Mouse (Mus musculus): ENCODE results near the gene Bbof1.
A peak's percentile ranks its signal among the peaks of the same experiment; 100 is the strongest.

The Bbof1 gene

DNA sequence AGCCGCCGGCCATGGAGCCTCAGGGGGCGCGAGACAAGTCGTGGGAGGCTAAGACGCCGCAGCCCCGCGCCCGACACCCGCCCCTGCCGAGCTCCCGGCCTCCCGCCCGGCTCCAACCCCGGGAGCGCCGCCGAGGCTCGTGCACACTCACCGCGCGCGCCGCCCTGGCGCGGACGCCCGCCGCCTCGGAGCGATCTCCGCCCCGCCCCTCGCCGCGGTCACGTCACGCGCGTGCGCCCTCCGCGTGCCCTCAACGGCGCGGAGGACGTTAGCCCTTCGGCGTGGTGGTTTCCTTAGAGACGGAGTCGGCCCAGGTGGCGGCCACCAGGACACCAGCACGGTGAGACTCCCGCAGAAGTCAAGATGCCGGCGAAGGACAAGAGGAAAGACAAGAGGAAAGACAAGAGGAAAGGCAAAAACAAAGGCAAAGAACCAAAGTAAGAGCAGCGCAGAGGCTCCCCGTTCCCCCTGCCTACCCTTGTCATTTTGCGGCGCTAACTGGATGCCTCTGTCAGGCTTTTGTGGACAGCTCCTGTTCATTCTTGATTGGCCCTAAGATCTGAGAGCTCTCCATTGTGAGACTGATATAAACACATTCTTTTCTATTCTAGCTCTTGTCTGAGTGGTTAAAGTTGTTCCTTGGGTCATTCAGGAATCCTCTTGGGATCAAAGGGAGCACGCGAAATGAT is at the start of gene Bbof1, which contains the start of gene Entpd5:
Gene Bbof1 (plus strand): TSS at position 253 of the 689 bp plus-strand sequence.
Gene Entpd5 (minus strand): TSS at position 211 of the 689 bp plus-strand sequence.
- DNase-seq (ENCODE audit: low spot score in 2 of 2): peak; percentile 89 to 95

DNA sequence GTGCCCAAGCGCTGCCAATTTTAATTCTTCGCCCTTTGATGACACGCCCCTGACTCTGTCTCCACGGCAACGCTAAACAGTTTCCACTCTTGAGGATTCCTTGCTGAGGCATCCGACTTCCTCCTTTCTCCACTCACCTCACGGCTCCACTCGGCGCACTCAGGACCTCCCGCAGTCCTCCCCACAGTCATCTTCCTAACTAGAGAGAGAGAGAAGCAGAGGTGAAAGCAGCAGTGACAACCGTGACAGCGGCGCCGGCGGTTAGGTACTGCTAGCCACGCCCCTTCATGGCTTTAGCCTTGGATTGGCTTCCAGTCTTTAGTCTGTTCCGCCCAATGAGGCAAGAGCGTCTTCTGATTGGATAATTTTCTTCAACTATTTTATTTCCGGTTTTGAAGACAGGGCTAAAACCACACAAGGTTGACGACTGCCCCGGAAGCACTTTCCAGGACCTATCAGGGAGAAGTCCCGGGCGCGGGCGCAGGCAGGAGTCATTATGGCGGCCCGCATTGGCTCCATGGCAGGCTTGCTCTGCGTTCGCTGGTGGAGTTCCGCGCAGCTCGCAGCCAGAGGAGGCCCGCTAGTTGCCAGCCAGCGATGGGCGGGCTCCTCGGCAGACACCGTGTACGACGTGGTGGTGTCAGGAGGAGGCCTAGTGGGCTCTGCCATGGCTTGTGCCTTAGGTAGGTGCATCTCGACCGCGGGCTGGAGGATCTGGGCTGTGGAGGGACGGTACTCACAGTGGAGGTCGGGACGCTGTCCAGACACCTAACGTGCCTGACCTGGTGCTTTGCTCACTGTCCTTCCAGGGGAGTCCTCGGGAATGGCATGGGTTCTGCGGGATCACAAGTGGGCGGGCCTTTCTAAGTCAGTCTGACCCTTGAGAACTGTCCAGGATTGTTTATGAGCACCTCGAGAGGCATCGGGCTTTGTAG is 47.0 kb upstream of the Bbof1 start, which contains the start of the genes Coq6 and Fam161b:
Gene Coq6 (plus strand): TSS at position 103 of the 935 bp plus-strand sequence.
Gene Fam161b (minus strand): TSS at position 279 of the 935 bp plus-strand sequence.
- peak; percentile 91 to 95 for DNase-seq (ENCODE audit: low spot score in 2 of 2)

DNA sequence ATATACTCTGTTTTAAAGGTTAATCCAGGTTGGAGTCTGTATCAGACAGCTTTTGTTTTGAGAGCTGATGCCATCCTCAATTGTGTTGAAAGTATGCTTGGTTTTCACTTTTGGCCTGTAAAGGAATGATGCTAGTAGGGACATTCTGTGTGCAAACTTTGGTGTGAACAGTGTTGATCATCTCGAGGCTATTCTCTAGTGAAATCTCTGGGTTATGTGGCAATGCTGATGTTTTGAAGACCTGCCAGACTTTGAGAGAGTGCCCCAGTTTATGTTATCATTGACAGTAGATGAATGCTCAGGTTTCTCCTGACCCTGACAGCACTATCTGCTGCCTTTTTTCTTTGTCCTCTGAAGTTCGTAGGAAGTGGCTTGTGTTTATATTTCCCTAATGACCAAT is 46.0 kb upstream of the Bbof1 start:
- DNase-seq (ENCODE audit: low spot score in 2 of 2): no peak

DNA sequence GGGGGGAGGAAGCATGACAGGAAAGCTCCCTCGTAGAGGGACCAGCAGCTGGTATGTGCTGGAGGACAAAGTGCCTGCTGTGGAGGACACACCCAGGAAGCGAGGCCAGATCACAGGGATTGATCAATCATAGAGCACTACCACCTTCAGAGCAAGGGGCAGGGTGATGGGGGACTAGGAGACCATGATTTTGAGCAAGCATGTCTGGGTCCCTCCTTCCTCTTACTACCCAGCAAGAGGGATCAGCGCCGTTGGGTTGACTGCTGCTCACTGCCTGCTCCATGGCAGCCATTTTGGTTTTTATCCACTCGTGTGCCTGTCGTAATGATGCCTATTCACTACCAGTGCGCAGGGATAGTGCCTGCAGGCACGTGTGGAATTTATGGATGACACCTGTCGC is 44.6 kb upstream of the Bbof1 start:
- DNase-seq (ENCODE audit: low spot score in 2 of 2): no peak

DNA sequence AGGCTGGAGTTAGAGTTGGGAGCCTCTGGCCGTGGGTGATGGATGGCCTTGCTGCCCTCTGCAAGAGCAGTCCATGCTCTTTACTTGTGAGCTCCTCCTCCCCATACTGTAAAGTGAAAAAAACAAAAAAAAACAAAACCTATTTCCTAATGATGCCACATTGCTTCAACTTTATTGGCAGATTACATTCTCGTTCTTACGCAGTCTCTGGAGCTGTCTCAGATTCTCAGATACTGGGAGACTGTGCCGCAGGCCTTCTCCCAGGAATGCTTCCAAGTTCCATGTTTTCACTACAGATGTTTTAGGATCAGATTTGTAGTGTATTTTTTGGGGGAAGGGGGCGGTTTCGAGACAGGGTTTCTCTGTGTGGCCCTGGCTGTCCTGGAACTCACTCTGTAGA is 43.7 kb upstream of the Bbof1 start:
- no peak for DNase-seq (ENCODE audit: low spot score in 2 of 2)

DNA sequence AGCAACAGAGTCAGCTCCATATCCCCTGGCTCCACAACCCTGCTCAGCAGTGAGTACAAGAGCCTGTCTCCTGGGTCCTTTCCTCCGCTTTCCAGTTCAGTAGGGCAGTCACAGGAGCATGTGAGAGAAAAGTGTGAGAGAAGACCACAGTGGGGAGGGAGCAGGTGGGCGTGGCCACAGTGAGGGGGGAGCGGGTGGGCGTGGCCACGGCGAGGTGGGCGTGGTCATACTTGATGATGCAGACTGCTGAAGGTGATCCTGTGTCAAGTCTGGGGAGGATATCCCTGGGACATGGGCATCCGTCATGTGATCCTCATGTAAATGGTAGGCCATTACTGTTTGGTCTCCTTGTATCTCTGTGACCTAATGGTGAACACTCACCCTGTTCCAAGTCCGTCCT is 41.9 kb upstream of the Bbof1 start:
- peak in 1 of 2 experiments; percentile 26 for DNase-seq (ENCODE audit: low spot score in 2 of 2)

DNA sequence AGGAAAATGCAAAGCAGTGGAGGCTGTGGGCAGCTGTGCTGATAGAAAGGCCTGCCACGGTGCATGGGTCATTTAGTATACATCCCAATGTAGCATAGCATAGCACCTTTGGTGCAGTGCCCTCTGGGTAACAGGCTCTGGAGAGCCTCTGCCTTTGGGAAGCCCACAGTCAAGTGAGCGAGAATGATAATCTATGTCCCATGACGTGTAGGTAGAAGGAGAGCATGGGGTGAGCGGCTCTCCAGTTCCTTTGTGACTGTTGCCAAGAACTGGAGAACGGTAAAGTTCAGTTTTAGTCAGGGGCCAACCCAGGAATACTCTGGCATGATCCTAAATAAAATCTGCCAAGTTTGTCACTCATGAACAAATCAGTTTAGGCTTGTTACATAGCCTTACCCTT is 37.2 kb upstream of the Bbof1 start:
- DNase-seq (ENCODE audit: low spot score in 2 of 2): no peak

DNA sequence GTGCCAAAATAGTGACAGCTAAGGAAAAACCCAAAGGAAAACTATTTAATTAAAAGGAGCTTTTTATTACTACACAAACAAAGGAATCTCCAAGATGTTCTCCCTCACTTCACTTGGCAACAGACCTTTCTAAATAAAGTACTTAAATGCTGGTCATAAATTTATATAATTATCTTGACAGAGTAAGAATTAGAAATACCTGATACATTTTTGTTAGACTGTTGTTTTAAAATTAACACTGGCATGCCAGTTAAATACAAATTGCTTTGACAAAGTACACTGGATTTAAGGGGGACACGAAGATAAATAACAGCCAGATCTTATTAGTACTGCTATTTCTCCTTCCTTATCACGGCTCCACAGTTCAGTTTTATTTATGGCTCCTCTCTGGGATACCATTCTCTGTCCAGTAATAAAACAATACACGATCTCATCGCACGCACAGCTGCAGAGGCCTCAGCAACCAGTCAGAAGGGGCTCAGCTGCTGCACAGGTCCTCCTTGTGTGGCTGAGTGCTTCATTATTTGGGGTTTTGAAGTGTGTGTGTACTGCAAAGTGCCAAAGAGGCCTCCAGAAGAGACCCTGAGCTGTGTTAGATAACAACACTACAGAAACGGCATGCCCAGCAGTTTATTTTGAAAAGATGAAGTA is 34.9 kb upstream of the Bbof1 start:
- no peak for DNase-seq (ENCODE audit: low spot score in 2 of 2)

DNA sequence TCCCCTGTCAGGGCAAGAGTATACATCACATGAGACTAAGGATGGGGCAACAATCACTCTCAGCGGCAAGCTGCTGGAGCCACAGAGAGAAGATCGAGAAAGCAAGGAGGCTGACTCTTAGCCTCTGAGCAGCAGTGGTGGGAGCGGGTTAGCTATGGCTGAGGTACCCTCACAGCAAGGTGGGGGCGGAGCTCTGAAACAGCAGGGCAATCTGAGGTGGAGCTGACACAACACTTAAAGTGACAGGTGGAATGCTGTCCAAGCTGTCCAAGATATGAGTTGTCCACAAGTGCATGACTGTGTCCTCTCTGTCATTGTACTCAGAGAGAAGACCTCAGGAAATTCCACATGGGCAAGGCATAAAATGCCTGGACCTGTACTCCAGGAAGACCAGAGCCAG is 26.5 kb upstream of the Bbof1 start:
- no peak for DNase-seq (ENCODE audit: low spot score in 2 of 2)

DNA sequence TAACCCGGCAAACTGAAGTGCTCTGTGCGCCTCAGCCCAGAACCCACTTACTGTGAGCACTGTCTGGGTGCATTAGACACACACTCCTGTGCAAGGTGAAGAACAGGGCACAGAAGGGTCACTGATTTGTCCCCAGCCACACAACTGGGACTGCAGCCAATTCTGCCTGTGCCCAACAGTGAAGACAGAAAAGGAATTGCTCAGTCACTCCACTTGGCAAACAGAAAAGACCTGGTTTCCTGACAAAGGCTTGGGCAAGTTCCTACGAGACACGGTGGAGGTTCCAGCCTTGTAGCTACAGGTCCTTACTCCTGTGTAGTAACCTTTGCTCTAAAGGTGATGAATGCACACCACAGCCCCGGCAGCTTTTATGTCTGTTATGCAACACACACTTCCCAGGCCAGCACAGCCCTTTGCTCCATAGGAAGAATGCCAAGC is 24.2 kb upstream of the Bbof1 start:
- DNase-seq (ENCODE audit: low spot score in 2 of 2): no peak

DNA sequence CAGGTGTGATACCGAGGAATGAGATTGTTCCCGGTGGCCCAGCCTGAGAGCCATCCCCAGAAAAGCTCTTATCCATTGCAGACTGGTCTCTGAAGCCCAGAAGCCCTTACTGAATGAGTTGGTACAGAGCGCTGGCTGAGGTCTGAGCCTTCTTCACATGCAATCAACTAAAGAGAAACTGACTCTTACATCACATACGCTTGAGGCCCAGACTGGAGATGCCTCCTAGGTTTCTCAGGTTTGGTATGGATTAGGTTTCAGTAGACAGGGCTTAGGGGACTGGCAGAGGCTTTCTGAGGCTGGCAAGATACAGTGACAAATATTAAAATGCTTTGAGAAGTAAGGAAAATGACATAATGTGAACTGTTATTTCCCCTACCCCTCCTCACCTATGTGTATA is 23.5 kb upstream of the Bbof1 start:
- DNase-seq (ENCODE audit: low spot score in 2 of 2): no peak

DNA sequence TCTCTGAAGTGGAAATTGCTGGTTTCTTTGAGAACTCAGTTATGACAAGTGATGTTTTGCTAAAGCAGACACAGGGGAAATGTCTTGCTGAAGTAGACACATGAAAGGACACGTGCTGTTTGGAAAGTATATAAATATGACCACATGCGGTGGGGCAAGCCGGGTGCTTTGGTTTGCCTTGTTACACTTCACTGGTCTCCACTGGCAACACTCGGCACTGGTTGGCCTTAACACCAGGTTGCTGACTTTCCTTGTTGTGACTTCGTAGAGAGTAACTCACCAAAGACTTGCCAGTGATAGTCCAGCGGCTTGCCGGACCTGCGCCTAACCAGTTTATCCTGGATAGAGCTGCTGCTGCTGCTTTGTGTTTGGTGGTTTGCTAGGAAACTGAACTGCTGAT is 20.8 kb upstream of the Bbof1 start:
- DNase-seq (ENCODE audit: low spot score in 2 of 2): no peak

DNA sequence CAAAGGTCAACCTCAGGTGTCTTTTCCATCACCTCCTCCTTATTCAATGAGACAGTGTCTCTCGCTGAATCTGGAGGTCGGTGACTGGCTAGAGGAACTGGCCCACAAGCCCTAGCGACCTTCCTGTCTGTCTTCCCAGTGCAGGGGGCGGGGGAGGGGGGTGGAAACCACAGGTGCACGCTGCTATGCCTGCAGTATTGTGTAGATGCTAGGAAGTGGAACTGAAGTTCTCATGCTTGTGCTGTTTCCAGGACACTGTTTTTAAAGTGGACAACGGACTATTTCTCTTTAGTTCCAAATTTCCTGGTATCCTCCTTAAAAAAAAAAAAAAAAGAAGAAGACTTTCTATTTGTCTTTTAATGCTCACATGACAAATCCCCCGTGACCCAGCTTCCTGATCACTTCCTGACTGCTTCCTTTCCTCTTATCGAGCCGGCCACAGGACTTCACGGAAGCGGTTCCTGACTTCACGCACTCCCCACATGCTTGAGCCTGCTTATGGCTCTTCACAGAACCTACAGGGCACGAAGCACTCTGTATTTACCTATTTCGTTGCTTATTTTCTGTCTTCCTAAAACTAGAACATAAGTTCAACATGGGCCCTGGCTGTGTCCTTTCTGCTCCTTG is 20.0 kb upstream of the Bbof1 start:
- DNase-seq (ENCODE audit: low spot score in 2 of 2): no peak

DNA sequence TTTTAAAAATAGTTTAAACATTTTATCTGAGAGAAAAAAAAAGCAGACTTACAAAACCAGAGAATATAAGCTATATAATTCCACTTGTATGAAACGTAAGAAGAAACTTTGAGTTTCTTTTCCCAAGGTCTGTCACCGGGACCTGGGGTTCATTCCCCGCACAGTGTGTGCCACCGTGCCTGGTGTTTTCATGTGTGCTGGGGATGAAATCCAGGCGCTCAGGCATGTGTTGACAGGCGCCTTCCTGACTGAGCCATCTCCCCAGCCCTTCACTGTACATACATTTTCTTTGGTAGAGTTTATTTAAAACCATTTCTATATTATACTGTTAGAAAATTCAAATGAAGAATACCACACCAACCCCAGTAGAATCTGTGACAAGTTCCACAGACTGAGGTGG is 18.5 kb upstream of the Bbof1 start:
- DNase-seq (ENCODE audit: low spot score in 2 of 2): no peak

DNA sequence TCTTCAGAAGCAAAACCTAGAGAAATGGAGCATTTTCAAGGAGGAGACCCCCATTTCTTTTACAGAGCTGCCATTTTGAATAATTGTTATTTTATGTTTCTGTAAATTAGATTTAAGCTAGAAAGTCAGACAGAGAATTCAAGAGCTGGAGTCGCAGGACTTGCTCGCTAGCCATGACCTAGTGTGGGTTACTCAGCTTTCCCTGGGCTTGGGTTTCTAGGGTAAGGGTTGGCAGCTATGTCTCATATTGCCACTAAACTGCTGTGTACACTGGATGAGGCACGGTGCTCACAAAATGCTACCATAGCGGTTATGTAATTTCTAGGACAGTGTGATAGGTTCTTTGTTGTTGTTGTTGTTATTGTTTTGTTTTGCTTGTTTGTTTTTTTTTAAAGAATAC is 16.2 kb upstream of the Bbof1 start:
- no peak for DNase-seq (ENCODE audit: low spot score in 2 of 2)

DNA sequence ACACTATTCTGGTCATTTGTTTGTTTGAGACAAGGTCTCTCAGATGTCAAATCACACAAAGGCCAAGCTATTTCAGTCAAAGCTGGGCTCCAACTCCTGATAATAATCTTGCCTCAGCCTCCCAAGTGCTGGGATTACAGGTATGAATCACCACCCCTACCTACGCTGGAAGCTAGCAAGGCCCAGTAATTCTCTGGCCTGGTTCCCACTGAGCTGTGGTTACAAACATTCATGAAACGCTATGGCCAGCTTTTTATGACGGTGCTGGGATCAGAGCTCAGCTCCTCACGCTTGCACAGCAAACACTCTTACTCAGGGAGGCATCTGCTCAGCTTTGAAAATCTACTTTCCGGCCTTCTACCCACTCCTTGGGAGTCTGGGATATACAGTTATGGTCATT is 15.0 kb upstream of the Bbof1 start:
- no peak for DNase-seq (ENCODE audit: low spot score in 2 of 2)

DNA sequence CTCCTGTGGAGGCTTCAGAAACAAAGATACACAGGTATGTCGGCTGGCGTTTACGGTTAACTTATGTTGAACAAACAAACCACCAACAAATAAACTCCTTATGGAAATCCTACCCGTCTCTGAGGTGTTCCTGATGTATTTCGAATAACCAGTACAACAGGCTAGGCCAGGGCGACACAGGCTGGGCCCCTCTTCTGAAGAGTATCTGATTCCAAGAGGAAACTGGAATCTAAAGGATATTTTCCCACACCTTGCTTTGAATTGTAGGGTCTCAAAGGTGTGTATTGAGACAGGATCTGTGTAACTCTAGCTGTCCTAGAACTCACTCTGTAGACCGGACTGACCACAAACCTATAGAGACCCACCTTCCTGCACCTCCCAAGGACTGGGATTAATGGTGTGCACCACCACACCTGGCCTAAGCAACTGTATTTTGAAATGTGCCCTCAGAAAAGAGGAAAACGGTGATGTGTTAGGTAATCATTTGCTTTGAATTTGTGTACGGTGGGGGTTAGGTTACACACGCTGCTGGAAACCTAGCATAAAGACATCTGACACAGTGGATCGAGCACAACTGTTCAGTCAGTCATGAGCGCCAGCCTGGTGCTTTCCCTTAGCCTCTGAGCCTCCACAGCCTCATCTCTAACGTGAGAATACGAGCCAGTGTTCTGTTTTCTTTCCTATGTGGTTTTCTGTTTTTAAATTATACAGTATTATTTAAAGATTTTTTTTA is 11.8 kb upstream of the Bbof1 start:
- DNase-seq (ENCODE audit: low spot score in 2 of 2): no peak

DNA sequence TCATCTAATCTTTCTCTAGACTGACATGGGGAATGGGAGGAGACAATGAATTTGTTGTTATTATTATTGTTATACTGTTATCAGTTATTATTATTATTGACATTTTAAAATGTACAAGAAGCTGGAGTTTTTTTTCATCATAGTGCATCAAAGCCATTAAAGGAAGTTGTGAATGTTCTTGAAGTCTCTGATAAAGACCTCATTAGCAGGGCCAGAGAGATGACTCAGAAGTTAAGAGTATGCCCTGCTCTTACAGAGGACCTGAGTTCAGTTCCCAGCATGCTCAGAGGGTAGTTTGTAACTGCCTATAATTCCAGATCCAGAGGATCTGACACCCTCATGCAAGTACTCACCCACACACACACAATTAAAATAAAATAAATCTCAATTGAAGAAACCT is 11.2 kb upstream of the Bbof1 start:
- DNase-seq (ENCODE audit: low spot score in 2 of 2): no peak

DNA sequence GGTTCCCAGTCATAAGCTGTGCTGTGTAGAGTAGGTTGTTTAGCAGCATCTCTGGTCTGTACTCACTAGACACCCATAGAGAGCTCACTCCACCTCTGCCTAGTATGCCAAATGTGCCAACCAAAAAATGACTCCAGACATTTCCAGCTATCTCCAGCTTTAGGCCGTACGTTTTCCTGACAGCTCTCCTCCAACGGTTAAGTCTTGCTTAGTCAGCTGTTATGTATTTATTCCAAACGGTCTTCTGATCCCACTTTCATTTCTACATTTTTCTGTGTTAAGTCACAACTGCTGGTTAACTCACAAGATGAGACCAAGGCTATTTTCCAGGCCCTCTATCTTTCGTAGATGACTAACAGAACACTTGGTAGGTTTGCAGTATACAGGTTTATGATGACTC is 10.2 kb upstream of the Bbof1 start:
- no peak for DNase-seq (ENCODE audit: low spot score in 2 of 2)

DNA sequence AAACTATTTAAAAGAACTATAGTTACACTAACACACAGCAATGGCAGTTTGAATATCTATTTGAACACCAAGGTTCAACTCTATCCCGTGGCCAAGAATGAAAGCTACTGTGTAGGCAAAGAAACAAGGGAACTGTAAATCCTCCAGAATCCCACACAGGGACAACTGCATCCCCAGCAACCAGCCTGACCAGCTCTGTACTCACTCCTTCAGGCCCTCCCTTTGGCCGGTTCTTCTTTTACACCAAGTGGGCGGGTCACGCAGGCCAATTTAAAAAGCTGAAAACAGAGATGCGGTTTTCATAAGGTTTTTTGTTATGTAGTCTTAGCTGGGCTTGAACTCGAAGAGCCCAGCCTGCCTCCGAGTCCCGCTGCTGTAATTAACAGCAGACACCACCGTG is 9.7 kb upstream of the Bbof1 start:
- no peak for DNase-seq (ENCODE audit: low spot score in 2 of 2)

DNA sequence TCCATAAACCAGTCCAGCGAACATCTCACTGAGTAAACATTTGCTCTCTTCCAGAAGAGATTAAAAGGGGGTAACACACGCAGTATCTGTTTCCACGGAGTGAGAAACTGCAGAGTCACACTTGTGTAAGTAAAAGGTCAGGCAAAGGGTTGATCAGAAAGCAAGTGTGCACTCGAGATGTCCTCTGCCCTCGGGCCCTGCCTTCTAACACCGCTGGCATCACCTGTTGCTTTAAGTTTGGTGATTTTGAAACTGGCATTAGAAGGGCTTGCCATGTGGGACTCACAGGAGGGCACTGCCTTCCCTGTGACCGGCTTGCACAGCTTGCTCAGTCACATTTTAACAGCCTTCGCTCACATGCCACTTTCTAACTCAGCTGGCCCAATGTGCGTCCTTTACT is 9.2 kb upstream of the Bbof1 start:
- no peak for DNase-seq (ENCODE audit: low spot score in 2 of 2)
